Mouse (Mus musculus): ENCODE results near the gene Frmd8. TPM values are rescaled to one million over a fixed set of nuclear protein-coding genes. Genes with fewer than 3 reads are reported as not detected.

The Frmd8 gene
- polyA plus RNA-seq (2015; fragmentation: Nextera tagmentation; extraction: Ambion mirVana): 13.9 and 15.8 TPM in 2 replicates

GRCm38 (mm10) chr19:5874969-5875480 lies at the start of gene Frmd8:
Gene Frmd8 (minus strand): TSS chr19:5875274.
- Histone ChIP-seq H3K4me1 (replicated peaks) (peaks cover 83% of the 10 kb centered on the region), H3K4me2 (peak within 1 kb of the TSS; percentile 90), H3K27ac (peak within 1 kb of the TSS; percentile 61), H3K9me3 (replicated peaks) (no peaks in the 10 kb centered on the region), H3K36me3 (peaks cover 6% of the 10 kb centered on the region), H3K9ac (peak within 1 kb of the TSS; percentile 79), H3K4me3 (replicated peaks) (peak within 1 kb of the TSS; percentile 70), H3K27me3 (no peaks in the 10 kb centered on the region)
- DNase-seq: peak; percentile 89
- ATAC-seq (ENCODE audit: low read depth): peak; percentile 82
- WGBS (ENCODE audit: insufficient replicate concordance): under 1% methylated on average over 37 of the region's 37 CpGs

GRCm38 (mm10) chr19:5924713-5925093 lies 49.6 kb upstream of the Frmd8 start, which contains the start of gene Cdc42ep2:
Gene Cdc42ep2 (minus strand): TSS chr19:5924816.
- H3K4me1 ChIP-seq (replicated peaks): peaks cover 64% of the 10 kb centered on the region
- H3K4me3 ChIP-seq (replicated peaks): peak within 1 kb of the TSS; percentile 63
- no peaks in the 10 kb centered on the region for H3K36me3 ChIP-seq
- peak; percentile 89 for ATAC-seq (ENCODE audit: low read depth)
- H3K4me2 ChIP-seq: peak within 1 kb of the TSS; percentile 92
- WGBS (ENCODE audit: insufficient replicate concordance): under 1% methylated on average over 18 of the region's 18 CpGs
- H3K9me3 ChIP-seq (replicated peaks): no peaks in the 10 kb centered on the region
- H3K27ac ChIP-seq: peak within 1 kb of the TSS; percentile 76
- DNase-seq: peak; percentile 96
- peaks cover 19% of the 10 kb centered on the region for H3K27me3 ChIP-seq
- peak within 1 kb of the TSS; percentile 74 for H3K9ac ChIP-seq

GRCm38 (mm10) chr19:5923990-5924712 lies 49.1 kb upstream of the Frmd8 start:
- ATAC-seq (ENCODE audit: low read depth): peak; percentile 35
- Histone ChIP-seq H3K27ac (peak overlapping the region; percentile 76), H3K4me3 (replicated peaks) (peak overlapping the region; percentile 63), H3K9me3 (replicated peaks) (no peaks in the 10 kb centered on the region), H3K9ac (peak overlapping the region; percentile 74), H3K36me3 (no peaks in the 10 kb centered on the region), H3K27me3 (peaks cover 19% of the 10 kb centered on the region), H3K4me1 (replicated peaks) (peaks cover 59% of the 10 kb centered on the region), H3K4me2 (peak overlapping the region; percentile 92)
- WGBS (ENCODE audit: insufficient replicate concordance): under 1% methylated on average over 38 of the region's 38 CpGs
- DNase-seq: peak; percentile 83

- ATAC-seq (ENCODE audit: low read depth) (no peak), DNase-seq (no peak)
- Histone ChIP-seq H3K4me3 (replicated peaks) (peak overlapping the region; percentile 38), H3K4me1 (replicated peaks) (peaks cover 50% of the 10 kb centered on the region), H3K9ac (peak overlapping the region; percentile 56), H3K4me2 (peak overlapping the region; percentile 92), H3K36me3 (peaks cover 7% of the 10 kb centered on the region), H3K27ac (peak overlapping the region; percentile 91), H3K9me3 (replicated peaks) (no peaks in the 10 kb centered on the region), H3K27me3 (peaks cover 19% of the 10 kb centered on the region)
- WGBS (ENCODE audit: insufficient replicate concordance): 72% methylated on average over 3 of the region's 3 CpGs
These were observed 47.9 kb upstream of the Frmd8 start for GRCm38 (mm10) chr19:5922963-5923362.

GRCm38 (mm10) chr19:5922119-5922942 lies 47.3 kb upstream of the Frmd8 start:
- peak overlapping the region; percentile 92 for H3K4me2 ChIP-seq
- peak; percentile 70 for DNase-seq
- WGBS (ENCODE audit: insufficient replicate concordance): 21% methylated on average over 15 of the region's 15 CpGs
- H3K9ac ChIP-seq: peak overlapping the region; percentile 56
- H3K27me3 ChIP-seq: peaks cover 17% of the 10 kb centered on the region
- no peaks in the 10 kb centered on the region for H3K9me3 ChIP-seq (replicated peaks)
- peak overlapping the region; percentile 91 for H3K27ac ChIP-seq
- peaks cover 13% of the 10 kb centered on the region for H3K36me3 ChIP-seq
- peaks cover 50% of the 10 kb centered on the region for H3K4me1 ChIP-seq (replicated peaks)
- peak; percentile 80 for ATAC-seq (ENCODE audit: low read depth)
- H3K4me3 ChIP-seq (replicated peaks): peak overlapping the region; percentile 38

GRCm38 (mm10) chr19:5921715-5922114 lies 46.6 kb upstream of the Frmd8 start:
- Histone ChIP-seq H3K4me3 (replicated peaks) (peak overlapping the region; percentile 38), H3K36me3 (peaks cover 19% of the 10 kb centered on the region), H3K27me3 (peaks cover 15% of the 10 kb centered on the region), H3K4me1 (replicated peaks) (peaks cover 50% of the 10 kb centered on the region), H3K9ac (peak overlapping the region; percentile 56), H3K4me2 (peak overlapping the region; percentile 92), H3K27ac (peak overlapping the region; percentile 91), H3K9me3 (replicated peaks) (no peaks in the 10 kb centered on the region)
- peak; percentile 55 for DNase-seq
- ATAC-seq (ENCODE audit: low read depth): peak; percentile 15
- 16% methylated on average over 9 of the region's 9 CpGs for WGBS (ENCODE audit: insufficient replicate concordance)

GRCm38 (mm10) chr19:5913007-5913719 lies 38.1 kb upstream of the Frmd8 start, which contains the start of gene Dpf2:
Gene Dpf2 (minus strand): TSS chr19:5913010.
- Histone ChIP-seq H3K4me2 (peak within 1 kb of the TSS; percentile 89), H3K4me3 (replicated peaks) (peak within 1 kb of the TSS; percentile 96), H3K9me3 (replicated peaks) (no peaks in the 10 kb centered on the region), H3K4me1 (replicated peaks) (peaks cover 57% of the 10 kb centered on the region), H3K27me3 (no peaks in the 10 kb centered on the region), H3K27ac (peak within 1 kb of the TSS; percentile 92), H3K9ac (peak within 1 kb of the TSS; percentile 99), H3K36me3 (peaks cover 36% of the 10 kb centered on the region)
- ATAC-seq (ENCODE audit: low read depth): peak; percentile 54
- peak; percentile 42 for DNase-seq
- WGBS (ENCODE audit: insufficient replicate concordance): 5% methylated on average over 13 of the region's 13 CpGs

- WGBS (ENCODE audit: insufficient replicate concordance): 1% methylated on average over 56 of the region's 59 CpGs
- H3K4me3 ChIP-seq (replicated peaks): peak overlapping the region; percentile 96
- peak overlapping the region; percentile 89 for H3K4me2 ChIP-seq
- ATAC-seq (ENCODE audit: low read depth): peak; percentile 96
- peak overlapping the region; percentile 92 for H3K27ac ChIP-seq
- no peaks in the 10 kb centered on the region for H3K27me3 ChIP-seq
- peak; percentile 99 for DNase-seq
- peaks cover 59% of the 10 kb centered on the region for H3K4me1 ChIP-seq (replicated peaks)
- no peaks in the 10 kb centered on the region for H3K9me3 ChIP-seq (replicated peaks)
- H3K9ac ChIP-seq: peak overlapping the region; percentile 99
- peaks cover 33% of the 10 kb centered on the region for H3K36me3 ChIP-seq
These were observed 37.3 kb upstream of the Frmd8 start for GRCm38 (mm10) chr19:5912103-5913006.

GRCm38 (mm10) chr19:5911430-5912102 lies 36.5 kb upstream of the Frmd8 start:
- under 1% methylated on average over 14 of the region's 14 CpGs for WGBS (ENCODE audit: insufficient replicate concordance)
- Histone ChIP-seq H3K36me3 (peaks cover 34% of the 10 kb centered on the region), H3K9me3 (replicated peaks) (no peaks in the 10 kb centered on the region), H3K4me3 (replicated peaks) (peak overlapping the region; percentile 96), H3K27ac (peak overlapping the region; percentile 92), H3K4me2 (peak overlapping the region; percentile 89), H3K27me3 (no peaks in the 10 kb centered on the region), H3K4me1 (replicated peaks) (peaks cover 59% of the 10 kb centered on the region), H3K9ac (peak overlapping the region; percentile 99)
- no peak for ATAC-seq (ENCODE audit: low read depth)
- no peak for DNase-seq
